Mouse (Mus musculus) heart, postnatal 0 days (tissue): Measurements from ENCODE around the gene Tbc1d10a.

Experiments used
- CTCF ChIP-seq: IDR thresholded peaks from 2 replicates; pipeline ENCODE4 v1.5.1; 2016; ENCODE audit warnings: antibody characterized with exemption, control low read depth, low read depth
- EP300 ChIP-seq: IDR thresholded peaks from 2 replicates; pipeline ENCODE4 v1.6.1; 2016; ENCODE audit warnings: antibody characterized with exemption, low read depth

- TF ChIP-seq CTCF (no peak), EP300 (no peak)
Observed at GRCm38 (mm10) chr11:4232644-4233043, 46.1 kb downstream of the Tbc1d10a start.
